Mouse (Mus musculus) hindbrain, embryonic 11.5 days (tissue): ENCODE measurements around the gene Ldb1. TPM values are rescaled to one million over a fixed set of nuclear protein-coding genes. Genes with fewer than 3 reads are reported as not detected.

ENCODE experiments used
- ATAC-seq: fragments of 200-750 bp; cut with Nextera tagmentation; 2 replicates; pipeline ENCODE4 v1.8.0; 2017; ENCODE audit warnings: mild to moderate bottlenecking, moderate TSS enrichment, moderate library complexity; ENCODE audit not compliant: low FRiP score
- DNase-seq: peaks from one replicate; pipeline ENCODE4 v3.0.0-alpha.2; 2015; ENCODE audit warnings: low spot score
- H3K27ac ChIP-seq: fragments of 300-500 bp; sonication (generic); 2 replicates; pipeline ENCODE4 v1.5.1; 2014; ENCODE audit warnings: mild to moderate bottlenecking, low read depth, low read length
- H3K27me3 ChIP-seq: fragments of 300-500 bp; sonication (generic); 2 replicates; pipeline ENCODE4 v1.6.1; 2014; ENCODE audit warnings: mild to moderate bottlenecking, low read length, moderate library complexity, mixed read lengths; ENCODE audit not compliant: control insufficient read depth, insufficient read depth
- H3K36me3 ChIP-seq: fragments of 300-500 bp; sonication (generic); 2 replicates; pipeline ENCODE4 v1.6.1; 2014; ENCODE audit warnings: mild to moderate bottlenecking, low read length, moderate library complexity, mixed read lengths; ENCODE audit not compliant: control insufficient read depth, insufficient read depth
- H3K4me1 ChIP-seq: fragments of 300-500 bp; sonication (generic); replicated peaks from 2 replicates; pipeline ENCODE4 v1.6.1; 2014; ENCODE audit warnings: low read length, mixed read lengths; ENCODE audit not compliant: control insufficient read depth, insufficient read depth
- H3K4me2 ChIP-seq: fragments of 300-500 bp; sonication (generic); replicated peaks from 2 replicates; pipeline ENCODE4 v1.6.1; 2014; ENCODE audit warnings: mild to moderate bottlenecking, low read depth, low read length
- H3K4me3 ChIP-seq: fragments of 300-500 bp; sonication (generic); 2 replicates; pipeline ENCODE4 v1.5.1; 2014; ENCODE audit warnings: low read depth, low read length
- H3K9ac ChIP-seq: fragments of 300-500 bp; sonication (generic); 2 replicates; pipeline ENCODE4 v1.6.1; 2014; ENCODE audit warnings: low read depth, low read length
- H3K9me3 ChIP-seq: fragments of 300-500 bp; sonication (generic); 2 replicates; pipeline ENCODE4 v1.6.1; 2016; ENCODE audit warnings: low read length; ENCODE audit not compliant: control insufficient read depth
- WGBS: fragments of 180-500 bp; shearing (Covaris S2); extraction: QIAGEN DNeasy Blood & Tissue Kit; methylation state at CpG from one replicate; pipeline ENCODE4 v1.1.7; 2014; 5-methylcytosine and 5-hydroxymethylcytosine counted together
- polyA plus RNA-seq: library from polyadenylated mRNA; unstranded; fragments of >200 nt; fragmentation: Nextera tagmentation; extraction: Ambion mirVana; gene quantifications from 2 replicates; pipeline ENCODE4 v1.2.1, GENCODE M21; 2014

Ldb1 gene
- polyA plus RNA-seq, 1 experiment from 2014 or later = 95.8 TPM

GRCm38 (mm10) chr19:46041933-46042475, 3.0 kb downstream of the Ldb1 start:
- H3K4me1 ChIP-seq = peaks cover 44% of the 10 kb centered on the region
- 0% methylated on average over 9 of the region's 14 CpGs for WGBS

GRCm38 (mm10) chr19:46041299-46041932, 3.6 kb downstream of the Ldb1 start:
- 20% methylated on average over 7 of the region's 7 CpGs for WGBS
- ATAC-seq (no peak), DNase-seq (no peak)
- Histone ChIP-seq H3K4me1 (peaks cover 44% of the 10 kb centered on the region), H3K27me3 (no peaks in the 10 kb centered on the region), H3K36me3 (no peaks in the 10 kb centered on the region), H3K9me3 (no peaks in the 10 kb centered on the region), H3K4me3 (peak overlapping the region; percentile 19), H3K9ac (peak overlapping the region; percentile 68), H3K4me2 (peak overlapping the region; percentile 90), H3K27ac (peak overlapping the region; percentile 97)

More at GRCm38 (mm10) chr19:46041933-46042475, 3.0 kb downstream of the Ldb1 start:
- Histone ChIP-seq H3K36me3 (no peaks in the 10 kb centered on the region), H3K4me2 (peak overlapping the region; percentile 90), H3K27ac (peak overlapping the region; percentile 97), H3K9ac (peak overlapping the region; percentile 68), H3K4me3 (peak overlapping the region; percentile 19), H3K27me3 (no peaks in the 10 kb centered on the region), H3K9me3 (no peaks in the 10 kb centered on the region)
- peak; percentile 66 for ATAC-seq
- peak; percentile 82 for DNase-seq

DNA sequence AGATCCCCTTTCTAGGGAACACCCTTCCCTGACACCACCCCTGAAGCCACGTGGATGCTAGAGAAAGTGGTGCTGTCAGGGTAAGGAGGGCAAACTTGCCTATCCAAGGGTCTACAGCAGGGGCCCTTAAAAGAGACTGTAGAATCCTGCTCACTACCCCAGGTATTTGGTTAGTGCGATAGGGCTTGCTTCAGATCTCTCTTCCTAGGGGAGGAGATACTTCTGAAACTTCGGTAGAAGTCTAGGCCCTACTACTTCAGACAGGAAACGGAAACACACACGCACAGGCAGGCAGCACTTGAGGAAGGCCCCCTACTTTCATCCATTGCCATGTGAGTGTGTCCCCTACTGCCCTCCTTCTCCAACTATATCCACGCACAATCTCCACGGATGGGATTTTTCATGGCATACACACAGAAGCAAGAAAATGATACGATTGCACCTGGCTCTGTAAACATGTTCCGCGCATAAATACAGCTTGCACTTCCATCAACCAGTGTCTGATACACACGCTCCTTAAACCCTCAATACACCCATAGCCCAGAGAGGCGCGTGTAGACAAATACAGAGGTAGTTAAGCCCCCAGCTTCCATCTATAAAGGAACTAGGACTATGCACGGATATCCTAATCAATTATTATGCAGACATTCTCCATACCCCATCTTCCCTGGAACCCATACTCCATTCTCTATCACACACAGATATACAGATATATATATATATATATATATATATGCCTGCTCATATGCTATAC, 4.7 kb downstream of the Ldb1 start:
- H3K27ac ChIP-seq = peak overlapping the region; percentile 95
- WGBS = 41% methylated on average over 14 of the region's 14 CpGs
- no peak for ATAC-seq
- H3K9ac ChIP-seq = peak overlapping the region; percentile 58
- H3K9me3 ChIP-seq = no peaks in the 10 kb centered on the region
- H3K4me2 ChIP-seq = peak overlapping the region; percentile 99
- DNase-seq = peak; percentile 23
- peaks cover 36% of the 10 kb centered on the region for H3K4me1 ChIP-seq
- no peaks in the 10 kb centered on the region for H3K27me3 ChIP-seq
- peak overlapping the region; percentile 86 for H3K4me3 ChIP-seq
- peaks cover 8% of the 10 kb centered on the region for H3K36me3 ChIP-seq

DNA sequence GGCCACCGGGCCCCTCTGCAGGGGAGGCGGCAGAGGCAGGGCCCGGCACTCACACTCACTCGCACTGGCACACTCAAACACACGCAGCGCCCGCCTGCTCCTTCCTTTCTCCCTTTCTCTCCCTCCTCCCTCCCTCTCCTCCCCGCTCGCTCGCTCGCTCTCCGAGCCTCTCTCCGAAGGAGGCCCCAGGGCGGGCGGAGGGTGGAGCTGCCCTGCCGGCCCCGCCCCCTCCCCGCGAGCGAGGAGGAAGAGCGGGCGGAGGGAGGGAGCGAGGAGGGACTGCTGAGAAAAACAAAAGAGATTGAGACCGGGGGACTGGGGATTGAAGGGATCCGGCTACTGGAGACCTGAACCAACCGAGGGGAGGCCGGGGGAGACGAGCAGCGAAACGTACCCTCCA, 5.5 kb downstream of the Ldb1 start:
- WGBS = 2% methylated on average over 13 of the region's 30 CpGs
- H3K36me3 ChIP-seq = peaks cover 13% of the 10 kb centered on the region
- ATAC-seq = peak; percentile 68
- no peaks in the 10 kb centered on the region for H3K27me3 ChIP-seq
- peak overlapping the region; percentile 95 for H3K27ac ChIP-seq
- peak overlapping the region; percentile 89 for H3K9ac ChIP-seq
- peak; percentile 97 for DNase-seq
- peak overlapping the region; percentile 86 for H3K4me3 ChIP-seq
- H3K9me3 ChIP-seq = no peaks in the 10 kb centered on the region
- peak overlapping the region; percentile 99 for H3K4me2 ChIP-seq
- H3K4me1 ChIP-seq = peaks cover 36% of the 10 kb centered on the region

GRCm38 (mm10) chr19:46038851-46039260, 6.2 kb downstream of the Ldb1 start:
- Histone ChIP-seq H3K36me3 (peaks cover 19% of the 10 kb centered on the region), H3K27ac (peak overlapping the region; percentile 95), H3K27me3 (no peaks in the 10 kb centered on the region), H3K4me2 (peak overlapping the region; percentile 99), H3K9ac (peak overlapping the region; percentile 89), H3K4me3 (peak overlapping the region; percentile 86), H3K4me1 (peaks cover 34% of the 10 kb centered on the region), H3K9me3 (no peaks in the 10 kb centered on the region)
- 0% methylated on average over 12 of the region's 17 CpGs for WGBS
- ATAC-seq (peak; percentile 34; the same call in 1 of the 2 replicates), DNase-seq (peak; percentile 46)

DNA sequence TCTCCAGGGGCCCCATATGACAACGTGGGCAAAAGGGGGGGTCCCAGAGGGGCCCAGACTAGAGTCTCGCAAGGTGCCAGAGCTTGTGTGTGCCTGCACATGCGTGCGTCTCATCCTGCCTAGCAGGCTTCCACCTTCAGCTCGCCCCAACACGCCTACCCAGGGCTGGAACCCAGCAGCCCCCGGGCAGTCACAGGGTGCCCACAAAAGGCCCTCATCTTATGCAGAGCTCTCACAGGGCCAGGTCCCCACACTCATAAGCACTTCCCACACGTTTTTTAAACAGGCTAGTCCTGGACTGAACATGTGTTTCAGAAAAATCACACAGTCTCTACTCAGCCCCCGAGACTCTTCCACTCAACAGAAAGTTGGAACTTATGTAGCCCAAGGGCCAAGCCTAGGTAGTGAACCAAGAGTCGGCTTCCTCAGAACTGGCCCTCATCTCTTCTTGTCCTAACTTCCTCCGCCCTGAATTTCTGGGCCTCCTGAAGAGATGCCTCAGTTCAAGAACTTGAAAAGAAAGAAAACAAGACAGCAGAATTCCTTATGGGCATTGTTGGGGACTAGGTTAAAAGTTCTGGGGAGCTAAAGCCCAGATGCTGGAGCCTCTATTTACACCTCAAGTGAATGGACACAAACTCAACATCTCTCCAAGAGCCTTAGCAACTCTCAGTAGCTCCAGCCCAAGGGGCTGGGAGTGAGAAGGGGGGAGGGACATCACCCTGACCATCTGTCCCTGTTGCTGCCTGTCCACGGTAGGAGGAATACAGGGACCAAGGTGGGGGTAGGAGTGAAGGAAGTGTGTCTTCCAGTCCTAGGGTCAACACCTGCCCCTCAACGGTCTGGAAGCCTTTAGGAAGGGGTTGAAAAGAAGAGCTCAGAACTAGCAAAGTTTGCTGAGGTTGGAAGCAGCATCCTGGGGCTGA, 6.8 kb downstream of the Ldb1 start:
- 21% methylated on average over 13 of the region's 13 CpGs for WGBS
- Histone ChIP-seq H3K4me1 (peaks cover 28% of the 10 kb centered on the region), H3K27ac (peak overlapping the region; percentile 95), H3K4me2 (peak overlapping the region; percentile 99), H3K9ac (peak overlapping the region; percentile 89), H3K4me3 (peak overlapping the region; percentile 86), H3K27me3 (no peaks in the 10 kb centered on the region), H3K9me3 (no peaks in the 10 kb centered on the region), H3K36me3 (peaks cover 20% of the 10 kb centered on the region)
- DNase-seq (no peak), ATAC-seq (no peak)

GRCm38 (mm10) chr19:46037243-46037924, 7.6 kb downstream of the Ldb1 start:
- no peak for ATAC-seq
- WGBS = 17% methylated on average over 6 of the region's 6 CpGs
- no peaks in the 10 kb centered on the region for H3K9me3 ChIP-seq
- peak; percentile 23 for DNase-seq
- H3K4me2 ChIP-seq = peak overlapping the region; percentile 99
- peaks cover 23% of the 10 kb centered on the region for H3K4me1 ChIP-seq
- H3K9ac ChIP-seq = peak overlapping the region; percentile 89
- peaks cover 22% of the 10 kb centered on the region for H3K36me3 ChIP-seq
- no peaks in the 10 kb centered on the region for H3K27me3 ChIP-seq
- H3K27ac ChIP-seq = 0 out of 2 replicates have a peak overlapping the region, but pooled peaks have one; percentile 44
- peak overlapping the region; percentile 86 for H3K4me3 ChIP-seq
